Mouse (Mus musculus): ENCODE measurements around the gene Mup16. TPM values are rescaled to one million over a fixed set of nuclear protein-coding genes. Genes with fewer than 3 reads are reported as not detected.
A peak's percentile ranks its signal among the peaks of the same experiment; 100 is the strongest.
"Not testable (repeated sequence)": the region's sequence is repeated elsewhere in the genome, so short reads cannot be mapped to it uniquely, and the experiment has no call there.

Gene Mup16
- not detected for total RNA-seq (2021)
- long read RNA-seq, experiment 1, result 0 reads
- long read RNA-seq, experiment 2, result 0 reads

DNA sequence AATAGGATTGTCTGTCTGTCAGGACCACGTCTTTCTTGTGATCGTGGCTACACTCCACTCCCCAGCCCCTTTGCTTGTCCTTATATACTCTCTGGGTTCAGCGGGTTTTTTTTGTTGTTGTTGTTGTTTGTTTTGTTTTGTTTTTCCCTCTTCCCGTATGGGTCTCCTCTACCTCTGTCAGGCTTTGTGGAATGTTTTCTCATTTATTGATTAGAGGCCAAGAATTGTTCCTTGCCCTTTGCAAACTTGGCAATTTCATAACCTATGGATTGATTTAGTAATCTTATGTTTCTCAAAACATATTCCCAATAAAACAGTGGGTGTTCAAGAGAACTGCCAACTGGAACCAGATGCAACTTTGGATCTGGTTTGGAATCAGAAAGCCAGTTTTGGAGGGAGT lies at the start of gene Mup16:
Gene Mup16, minus strand, starts transcription at position 101 of the 400 bp plus-strand sequence.
- DNase-seq (ENCODE audit: low spot score in 2 of 2), result not testable (repeated sequence)

DNA sequence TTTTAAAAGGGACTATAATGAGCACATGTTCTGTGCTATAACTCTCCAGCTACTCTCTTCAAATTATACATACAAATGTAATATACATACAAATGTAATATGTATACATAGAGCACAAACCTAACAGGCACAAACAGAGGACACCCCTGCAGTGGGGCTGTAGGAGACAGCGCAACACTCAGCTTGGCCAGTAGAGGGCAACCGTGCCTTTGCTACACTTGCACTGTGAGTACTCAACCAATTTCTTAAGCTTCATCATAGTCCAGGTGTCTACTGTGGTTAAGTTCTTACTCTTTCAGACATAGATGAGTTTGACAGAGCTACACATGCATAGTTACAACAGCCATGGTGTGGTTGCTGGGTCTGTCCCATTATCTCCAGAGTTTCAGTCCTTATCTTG lies 36.6 kb upstream of the Mup16 start:
- DNase-seq (ENCODE audit: low spot score in 2 of 2), result peak; percentile 1 to 15

Other genes starting within 250 kb of the Mup16 start
- not detected for gene Mup14, start 215.5 kb downstream of the Mup16 start, total RNA-seq (2021)
- gene Mup15, start 79.8 kb downstream of the Mup16 start, total RNA-seq (2021), result not detected
- not detected for gene Mup17, start 76.3 kb upstream of the Mup16 start, total RNA-seq (2021)
- gene Mup18, start 154.6 kb upstream of the Mup16 start, total RNA-seq (2021), result not detected

Measured in layer of hippocampus, postnatal 14 days (tissue).